Mouse (Mus musculus): Measurements from ENCODE around the gene Ap1m2. TPM values are rescaled to one million over a fixed set of nuclear protein-coding genes. Genes with fewer than 3 reads are reported as not detected.
"Not testable (repeated sequence)": the region's sequence is repeated elsewhere in the genome, so short reads cannot be mapped to it uniquely, and the experiment has no call there.

Ap1m2 gene
- polyA plus RNA-seq, 1 experiment from 2014 or later, result 158 TPM

DNA sequence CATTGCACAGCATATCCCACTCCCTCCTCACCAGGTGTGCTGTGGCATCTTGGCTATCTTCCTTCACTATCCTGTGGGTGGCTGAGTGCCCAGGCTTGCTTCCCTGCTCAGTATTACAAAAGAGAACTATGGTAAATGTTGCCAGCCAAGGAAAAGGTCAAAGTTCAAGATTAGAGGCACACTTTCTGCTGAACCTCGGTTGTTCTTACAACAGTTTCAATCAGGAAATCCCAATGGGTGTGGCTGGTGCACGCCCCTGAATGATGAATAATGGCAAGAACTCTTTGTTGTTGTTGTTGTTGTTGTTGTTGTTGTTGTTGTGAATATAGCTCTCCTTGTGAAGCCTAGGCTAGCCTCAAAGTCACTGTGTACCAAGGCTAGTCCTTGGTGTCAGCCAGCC is 50.3 kb downstream of the Ap1m2 start:
- Histone ChIP-seq H3K36me3 (ENCODE audit: control insufficient read depth, insufficient read depth, low read length) (no peaks in the 10 kb centered on the region), H3K4me1 (ENCODE audit: control insufficient read depth, insufficient read depth, low read length) (peaks cover 26% of the 10 kb centered on the region), H3K27ac (ENCODE audit: low read length) (peak overlapping the region; percentile 18; the same call in 1 of the 2 replicates), H3K4me2 (ENCODE audit: low read depth, low read length) (no peak overlapping the region), H3K4me3 (ENCODE audit: low read length) (no peak overlapping the region), H3K27me3 (replicated peaks; ENCODE audit: control insufficient read depth, insufficient read depth, low read length) (no peaks in the 10 kb centered on the region; the same call in 1 of the 2 replicates), H3K9me3 (ENCODE audit: control insufficient read depth, low read length) (no peaks in the 10 kb centered on the region), H3K9ac (ENCODE audit: low read depth, low read length) (no peak overlapping the region)
- WGBS, result 43% methylated on average over 2 of the region's 2 CpGs
- no peak for ATAC-seq

DNA sequence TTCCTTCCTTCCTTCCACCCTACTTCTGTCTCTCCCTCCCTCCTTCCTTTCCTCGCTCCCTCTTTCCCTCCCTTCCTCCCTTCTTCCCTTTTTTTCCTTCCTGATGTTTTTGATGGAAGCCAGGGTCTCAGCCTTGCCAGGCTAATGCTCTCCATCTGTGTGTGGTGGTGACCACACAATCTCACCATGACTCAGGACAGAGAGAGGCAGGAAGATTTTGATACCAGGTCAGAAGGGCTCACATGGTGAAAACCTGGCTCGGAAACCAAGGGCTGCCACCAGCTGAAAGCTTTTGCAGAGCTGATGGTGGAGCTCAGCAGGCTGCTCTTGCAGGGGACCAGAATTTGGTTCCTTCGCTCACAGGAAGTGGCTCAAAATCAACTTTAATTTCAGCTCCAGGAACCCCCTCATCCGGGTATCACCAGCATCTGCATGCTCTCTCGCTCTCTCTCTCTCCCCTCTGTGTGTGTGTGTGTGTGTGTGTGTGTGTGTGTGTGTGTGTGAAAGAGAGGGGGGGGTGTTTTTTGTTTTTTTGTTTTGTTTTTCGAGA is 51.6 kb downstream of the Ap1m2 start:
- H3K36me3 ChIP-seq (ENCODE audit: control insufficient read depth, insufficient read depth, low read length), result no peaks in the 10 kb centered on the region
- no peaks in the 10 kb centered on the region for H3K9me3 ChIP-seq (ENCODE audit: control insufficient read depth, low read length)
- H3K4me3 ChIP-seq (ENCODE audit: low read length), result no peak overlapping the region
- H3K27ac ChIP-seq (ENCODE audit: low read length), result no peak overlapping the region
- no peak for ATAC-seq
- no peak overlapping the region for H3K9ac ChIP-seq (ENCODE audit: low read depth, low read length)
- 79% methylated on average over 6 of the region's 6 CpGs for WGBS
- no peaks in the 10 kb centered on the region; the same call in 1 of the 2 replicates for H3K27me3 ChIP-seq (replicated peaks; ENCODE audit: control insufficient read depth, insufficient read depth, low read length)
- H3K4me1 ChIP-seq (ENCODE audit: control insufficient read depth, insufficient read depth, low read length), result peaks cover 16% of the 10 kb centered on the region
- H3K4me2 ChIP-seq (ENCODE audit: low read depth, low read length), result no peak overlapping the region

DNA sequence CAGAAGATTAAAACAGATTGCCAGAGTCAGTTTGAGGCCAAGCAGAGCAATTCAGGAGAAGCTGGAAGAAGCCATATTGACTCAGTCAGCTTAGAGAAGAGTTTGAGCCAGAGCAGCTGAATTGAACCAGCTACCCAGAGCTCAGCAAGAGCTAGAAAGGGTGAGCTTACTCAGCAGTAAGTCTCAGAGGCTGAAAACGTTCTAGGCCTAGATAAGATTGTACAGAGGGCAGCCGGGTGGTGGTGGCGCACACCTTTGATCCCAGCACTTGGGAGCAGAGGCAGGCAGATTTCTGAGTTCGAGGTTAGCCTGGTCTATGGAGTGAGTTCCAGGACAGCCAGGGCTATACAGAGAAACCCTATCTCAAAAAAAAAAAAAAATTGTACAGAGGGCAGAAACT is 55.8 kb downstream of the Ap1m2 start:
- ATAC-seq; H3K9me3 ChIP-seq (ENCODE audit: control insufficient read depth, low read length); H3K27ac ChIP-seq (ENCODE audit: low read length); H3K9ac ChIP-seq (ENCODE audit: low read depth, low read length); H3K4me2 ChIP-seq (ENCODE audit: low read depth, low read length); H3K4me3 ChIP-seq (ENCODE audit: low read length); H3K4me1 ChIP-seq (ENCODE audit: control insufficient read depth, insufficient read depth, low read length); H3K36me3 ChIP-seq (ENCODE audit: control insufficient read depth, insufficient read depth, low read length); H3K27me3 ChIP-seq (replicated peaks; ENCODE audit: control insufficient read depth, insufficient read depth, low read length): not testable (repeated sequence)
- WGBS, result 78% methylated on average over 4 of the region's 4 CpGs

DNA sequence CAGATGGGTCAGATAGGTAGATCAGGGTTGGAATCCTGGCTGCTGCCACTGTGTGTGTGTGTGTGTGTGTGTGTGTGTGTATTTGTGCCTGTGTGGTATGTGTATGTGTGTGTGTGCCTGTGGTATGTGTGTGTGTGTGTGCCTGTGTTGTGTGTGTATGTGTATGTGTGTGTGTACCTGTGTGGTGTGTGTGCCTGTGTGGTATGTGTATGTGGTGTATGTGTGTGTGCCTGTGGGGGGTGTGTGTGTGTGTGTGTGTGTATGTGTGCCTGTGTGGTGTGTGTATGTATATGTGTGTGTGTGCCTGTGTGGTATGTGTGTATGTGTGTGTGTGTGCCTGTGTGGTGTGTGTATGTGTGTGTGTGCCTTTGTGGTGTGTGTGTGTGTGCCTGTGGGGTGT is 57.4 kb downstream of the Ap1m2 start:
- Histone ChIP-seq H3K4me1 (ENCODE audit: control insufficient read depth, insufficient read depth, low read length) (peaks cover 4% of the 10 kb centered on the region; the same call in 1 of the 2 replicates), H3K36me3 (ENCODE audit: control insufficient read depth, insufficient read depth, low read length) (no peaks in the 10 kb centered on the region), H3K9ac (ENCODE audit: low read depth, low read length) (no peak overlapping the region), H3K27me3 (replicated peaks; ENCODE audit: control insufficient read depth, insufficient read depth, low read length) (peaks cover 15% of the 10 kb centered on the region), H3K4me3 (ENCODE audit: low read length) (no peak overlapping the region), H3K27ac (ENCODE audit: low read length) (no peak overlapping the region), H3K4me2 (ENCODE audit: low read depth, low read length) (no peak overlapping the region), H3K9me3 (ENCODE audit: control insufficient read depth, low read length) (no peaks in the 10 kb centered on the region)
- ATAC-seq, result no peak

DNA sequence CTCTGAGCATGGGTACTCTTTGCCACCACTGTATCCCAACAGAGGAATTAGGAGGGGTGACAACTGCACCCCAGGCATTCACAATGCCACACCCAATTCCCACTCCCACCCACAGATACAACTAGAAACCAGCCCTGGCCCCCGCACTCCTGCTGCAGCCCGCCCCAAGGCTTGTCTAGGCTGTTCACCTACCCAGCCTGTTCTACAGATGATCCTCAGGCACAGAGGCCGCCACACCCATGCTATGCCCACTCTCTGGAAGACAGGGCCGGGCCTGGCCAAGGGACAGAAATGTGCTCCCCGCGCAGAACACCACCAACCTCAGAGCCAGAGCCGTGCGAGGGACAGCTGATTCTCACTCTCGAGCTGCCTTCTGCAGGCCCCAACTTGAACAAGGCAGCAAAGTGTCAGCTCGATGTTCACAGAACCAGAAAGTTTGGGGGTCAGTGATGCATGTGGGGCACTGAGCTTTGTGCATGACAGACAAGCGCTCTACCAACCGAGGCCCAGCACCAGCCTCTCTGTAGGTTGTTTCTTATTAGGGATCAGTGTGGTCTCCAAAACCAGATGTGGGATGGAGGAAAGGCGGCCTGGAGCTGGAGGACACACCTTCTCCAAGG is 60.9 kb downstream of the Ap1m2 start:
- WGBS, result 59% methylated on average over 13 of the region's 13 CpGs
- H3K36me3 ChIP-seq (ENCODE audit: control insufficient read depth, insufficient read depth, low read length), result no peaks in the 10 kb centered on the region
- no peaks in the 10 kb centered on the region for H3K9me3 ChIP-seq (ENCODE audit: control insufficient read depth, low read length)
- H3K9ac ChIP-seq (ENCODE audit: low read depth, low read length), result no peak overlapping the region
- H3K4me2 ChIP-seq (ENCODE audit: low read depth, low read length), result no peak overlapping the region
- H3K27ac ChIP-seq (ENCODE audit: low read length), result no peak overlapping the region
- peaks cover 10% of the 10 kb centered on the region for H3K4me1 ChIP-seq (ENCODE audit: control insufficient read depth, insufficient read depth, low read length)
- no peak for ATAC-seq
- H3K4me3 ChIP-seq (ENCODE audit: low read length), result no peak overlapping the region
- peaks cover 43% of the 10 kb centered on the region for H3K27me3 ChIP-seq (replicated peaks; ENCODE audit: control insufficient read depth, insufficient read depth, low read length)

DNA sequence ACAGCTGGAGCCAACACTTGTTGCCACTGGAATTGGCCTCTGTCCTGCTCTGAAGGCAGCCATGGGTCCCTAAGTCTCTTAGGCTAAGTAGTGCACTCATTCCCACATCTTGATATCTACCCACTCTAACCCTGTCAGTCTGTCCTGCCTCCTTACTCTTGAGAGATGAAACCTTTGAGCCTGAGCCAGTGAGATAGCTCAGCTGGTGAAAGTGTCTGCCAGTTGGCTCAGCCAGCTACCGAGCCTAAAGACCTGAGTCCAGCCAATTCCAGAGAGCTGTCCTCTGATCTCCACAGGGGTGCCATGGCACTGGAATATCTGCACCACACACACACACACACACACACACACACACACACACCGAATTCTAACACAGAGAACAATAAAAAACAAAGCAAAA is 61.6 kb downstream of the Ap1m2 start:
- peaks cover 47% of the 10 kb centered on the region for H3K27me3 ChIP-seq (replicated peaks; ENCODE audit: control insufficient read depth, insufficient read depth, low read length)
- no peak overlapping the region for H3K4me3 ChIP-seq (ENCODE audit: low read length)
- H3K36me3 ChIP-seq (ENCODE audit: control insufficient read depth, insufficient read depth, low read length), result no peaks in the 10 kb centered on the region
- no peak overlapping the region for H3K4me2 ChIP-seq (ENCODE audit: low read depth, low read length)
- peaks cover 10% of the 10 kb centered on the region for H3K4me1 ChIP-seq (ENCODE audit: control insufficient read depth, insufficient read depth, low read length)
- no peak for ATAC-seq
- no peak overlapping the region for H3K9ac ChIP-seq (ENCODE audit: low read depth, low read length)
- 45% methylated on average over 2 of the region's 2 CpGs for WGBS
- H3K27ac ChIP-seq (ENCODE audit: low read length), result no peak overlapping the region
- H3K9me3 ChIP-seq (ENCODE audit: control insufficient read depth, low read length), result no peaks in the 10 kb centered on the region

DNA sequence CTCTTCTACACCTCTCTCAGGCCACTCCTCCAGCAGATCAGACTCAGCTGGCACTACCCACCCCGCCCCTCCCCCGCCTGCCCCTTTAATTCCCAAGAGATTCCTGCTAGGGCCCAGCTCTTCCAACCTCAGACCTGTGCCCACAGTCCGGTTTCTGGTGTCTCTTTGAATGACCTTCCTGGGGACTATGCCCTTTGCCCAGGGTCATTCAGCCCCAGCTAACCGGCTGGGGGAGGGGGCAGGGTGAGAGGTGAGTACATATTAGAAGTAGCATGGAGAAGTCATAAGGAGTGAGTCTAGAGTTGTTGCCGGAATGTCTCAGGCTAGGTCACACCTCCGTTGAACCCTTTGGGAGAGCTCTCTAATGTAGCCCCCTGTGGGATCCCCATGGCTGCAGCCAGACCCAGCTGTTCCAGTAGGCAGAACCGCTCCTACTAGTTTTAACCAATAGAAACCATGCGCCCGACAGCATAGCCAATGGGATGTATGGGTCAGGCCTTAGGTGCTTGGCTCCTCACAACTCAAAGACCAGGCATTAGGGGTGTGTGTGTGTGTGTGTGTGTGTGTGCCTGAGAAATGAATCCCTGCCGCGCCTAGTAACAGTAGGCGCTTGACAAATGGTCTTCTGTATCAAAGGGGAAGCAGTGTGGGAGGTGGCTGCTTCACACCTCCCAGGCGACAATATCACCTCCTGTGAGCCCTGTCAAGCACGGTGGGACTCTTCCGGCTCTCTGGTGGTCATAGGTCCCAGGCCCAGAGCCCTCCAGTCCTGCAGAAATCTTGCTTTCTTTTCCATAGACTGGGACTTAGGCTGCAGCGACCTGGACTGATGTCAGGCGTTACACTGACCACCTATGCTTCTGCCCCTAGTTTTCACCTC is 62.3 kb downstream of the Ap1m2 start:
- Histone ChIP-seq H3K27me3 (replicated peaks; ENCODE audit: control insufficient read depth, insufficient read depth, low read length) (peaks cover 53% of the 10 kb centered on the region), H3K9ac (ENCODE audit: low read depth, low read length) (no peak overlapping the region), H3K27ac (ENCODE audit: low read length) (no peak overlapping the region), H3K4me1 (ENCODE audit: control insufficient read depth, insufficient read depth, low read length) (peaks cover 15% of the 10 kb centered on the region), H3K4me2 (ENCODE audit: low read depth, low read length) (no peak overlapping the region), H3K4me3 (ENCODE audit: low read length) (no peak overlapping the region), H3K9me3 (ENCODE audit: control insufficient read depth, low read length) (no peaks in the 10 kb centered on the region), H3K36me3 (ENCODE audit: control insufficient read depth, insufficient read depth, low read length) (no peaks in the 10 kb centered on the region)
- 19% methylated on average over 17 of the region's 17 CpGs for WGBS
- ATAC-seq, result peak; percentile 35; the same call in 1 of the 2 replicates

DNA sequence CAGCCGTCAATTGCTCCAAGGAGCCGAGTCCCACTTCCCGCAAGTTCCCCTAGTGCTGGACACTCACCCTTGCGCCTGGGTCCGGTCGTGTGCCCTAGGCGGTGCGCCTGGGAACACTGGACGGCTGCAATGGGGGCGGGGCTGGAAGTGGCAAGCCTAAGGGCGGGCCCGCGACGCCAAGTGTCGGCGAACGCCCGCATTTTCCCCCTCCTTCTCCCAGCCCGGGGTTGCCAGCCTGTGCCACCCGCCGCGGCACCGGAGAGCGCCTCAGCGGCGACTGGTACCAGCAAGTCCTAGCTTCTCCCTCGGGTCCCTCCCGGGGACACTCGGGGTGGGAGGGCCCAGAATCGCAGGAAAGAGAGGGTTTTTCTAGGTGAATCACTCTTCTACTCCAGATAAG is 63.8 kb downstream of the Ap1m2 start, which contains the start of gene S1pr5:
TSS of gene S1pr5 (minus strand) at position 118 of the 400 bp plus-strand sequence.
- Histone ChIP-seq H3K27ac (ENCODE audit: low read length) (no peak within 1 kb of the TSS), H3K4me1 (ENCODE audit: control insufficient read depth, insufficient read depth, low read length) (peaks cover 26% of the 10 kb centered on the region), H3K36me3 (ENCODE audit: control insufficient read depth, insufficient read depth, low read length) (no peaks in the 10 kb centered on the region), H3K9ac (ENCODE audit: low read depth, low read length) (peak within 1 kb of the TSS; percentile 18; the same call in 1 of the 2 replicates), H3K4me2 (ENCODE audit: low read depth, low read length) (peak within 1 kb of the TSS; percentile 53), H3K27me3 (replicated peaks; ENCODE audit: control insufficient read depth, insufficient read depth, low read length) (peaks cover 67% of the 10 kb centered on the region), H3K9me3 (ENCODE audit: control insufficient read depth, low read length) (no peaks in the 10 kb centered on the region), H3K4me3 (ENCODE audit: low read length) (peak within 1 kb of the TSS; percentile 37)
- 1% methylated on average over 30 of the region's 30 CpGs for WGBS
- 0 out of 2 replicates have a peak, but pooled peaks have one; percentile 9 for ATAC-seq

DNA sequence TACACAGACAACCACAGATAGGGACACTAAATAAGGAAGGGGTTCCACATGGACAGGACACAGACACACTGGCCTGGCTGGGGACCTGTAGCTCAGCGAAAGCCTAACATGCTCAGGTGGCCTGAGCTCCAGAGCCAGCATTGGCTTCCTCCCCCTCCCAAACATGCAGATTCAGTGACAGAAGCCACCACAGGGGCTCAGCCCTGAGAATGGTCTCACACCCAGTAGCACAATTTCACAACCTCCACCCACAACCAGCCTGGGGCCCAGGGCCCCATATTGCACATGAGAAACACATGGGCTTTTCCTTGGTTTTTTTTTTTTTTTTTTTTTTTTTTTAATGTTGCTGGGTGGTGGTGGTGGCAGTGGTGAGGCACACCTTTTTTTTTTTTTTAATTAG is 65.8 kb downstream of the Ap1m2 start:
- no peak overlapping the region for H3K4me3 ChIP-seq (ENCODE audit: low read length)
- H3K27me3 ChIP-seq (replicated peaks; ENCODE audit: control insufficient read depth, insufficient read depth, low read length), result peaks cover 72% of the 10 kb centered on the region
- H3K9ac ChIP-seq (ENCODE audit: low read depth, low read length), result no peak overlapping the region; the same call in 1 of the 2 replicates
- H3K4me1 ChIP-seq (ENCODE audit: control insufficient read depth, insufficient read depth, low read length), result peaks cover 26% of the 10 kb centered on the region
- H3K9me3 ChIP-seq (ENCODE audit: control insufficient read depth, low read length), result peaks cover 3% of the 10 kb centered on the region
- H3K36me3 ChIP-seq (ENCODE audit: control insufficient read depth, insufficient read depth, low read length), result no peaks in the 10 kb centered on the region
- ATAC-seq, result no peak
- no peak overlapping the region for H3K4me2 ChIP-seq (ENCODE audit: low read depth, low read length)
- H3K27ac ChIP-seq (ENCODE audit: low read length), result no peak overlapping the region
- WGBS, result 88% methylated on average over 1 of the region's 1 CpGs
